Mouse (Mus musculus) lung, postnatal 14 days (tissue): ENCODE measurements around the gene Intu.

ENCODE experiments used
- DNase-seq: peaks from one replicate; pipeline ENCODE4 v3.0.0; 2021

The Intu gene

GRCm38 (mm10) chr3:40527976-40528950, 2.8 kb upstream of the Intu start:
- DNase-seq, result peak; percentile 20

GRCm38 (mm10) chr3:40528958-40529357, 2.1 kb upstream of the Intu start:
- no peak for DNase-seq

GRCm38 (mm10) chr3:40530845-40531244, 241 bp upstream of the Intu start:
- no peak for DNase-seq

- DNase-seq, result no peak
Measured at GRCm38 (mm10) chr3:40532256-40532655, 1.2 kb downstream of the Intu start.

GRCm38 (mm10) chr3:40534141-40534540, 3.1 kb downstream of the Intu start:
- no peak for DNase-seq

- DNase-seq, result peak; percentile 92
Measured at GRCm38 (mm10) chr3:40540567-40541554, 9.8 kb downstream of the Intu start.

GRCm38 (mm10) chr3:40546621-40547020, 15.5 kb downstream of the Intu start:
- no peak for DNase-seq

GRCm38 (mm10) chr3:40652941-40653352, 121.9 kb downstream of the Intu start:
- DNase-seq, result no peak

GRCm38 (mm10) chr3:40653582-40653981, 122.5 kb downstream of the Intu start:
- no peak for DNase-seq

- DNase-seq, result peak; percentile 28
Measured at GRCm38 (mm10) chr3:40654028-40654427, 122.9 kb downstream of the Intu start.

GRCm38 (mm10) chr3:40655571-40655970, 124.5 kb downstream of the Intu start:
- no peak for DNase-seq

GRCm38 (mm10) chr3:40656339-40656738, 125.3 kb downstream of the Intu start:
- no peak for DNase-seq

GRCm38 (mm10) chr3:40660231-40660630, 129.1 kb downstream of the Intu start:
- DNase-seq, result no peak

GRCm38 (mm10) chr3:40666109-40666508, 135.0 kb downstream of the Intu start:
- no peak for DNase-seq

GRCm38 (mm10) chr3:40666861-40667719, 136.0 kb downstream of the Intu start:
- no peak for DNase-seq

GRCm38 (mm10) chr3:40668889-40669288, 137.8 kb downstream of the Intu start:
- no peak for DNase-seq

GRCm38 (mm10) chr3:40669395-40669794, 138.3 kb downstream of the Intu start:
- no peak for DNase-seq

GRCm38 (mm10) chr3:40673515-40673914, 142.4 kb downstream of the Intu start:
- DNase-seq, result no peak

- no peak for DNase-seq
Measured at GRCm38 (mm10) chr3:40674873-40675405, 143.9 kb downstream of the Intu start.

GRCm38 (mm10) chr3:40678856-40679255, 147.8 kb downstream of the Intu start:
- DNase-seq, result no peak

- DNase-seq, result peak; percentile 4
Measured at GRCm38 (mm10) chr3:40682404-40682803, 151.3 kb downstream of the Intu start.

- DNase-seq, result no peak
Measured at GRCm38 (mm10) chr3:40683171-40683570, 152.1 kb downstream of the Intu start.
